Mouse (Mus musculus) stomach, postnatal 0 days (tissue): ENCODE data around the gene Arid1b.

ENCODE experiments used
- CTCF ChIP-seq: IDR thresholded peaks from 2 replicates; pipeline ENCODE4 v1.5.1; 2016; ENCODE audit warnings: antibody characterized with exemption, low read depth, mild to moderate bottlenecking, moderate library complexity
- EP300 ChIP-seq: optimal IDR thresholded peaks from 2 replicates; pipeline ENCODE3; 2016; ENCODE audit warnings: antibody characterized with exemption

GRCm38 (mm10) chr17:5174426-5175020, 180.4 kb downstream of the Arid1b start:
- no peak for TF ChIP-seq CTCF
- TF ChIP-seq EP300, result no peak
